Mouse (Mus musculus): ENCODE measurements around the gene Ddx43.
A peak's percentile ranks its signal among the peaks of the same experiment; 100 is the strongest.
"Not testable (repeated sequence)": the region's sequence is repeated elsewhere in the genome, so short reads cannot be mapped to it uniquely, and the experiment has no call there.

The Ddx43 gene

GRCm38 (mm10) chr9:78395630-78396351 is at the start of gene Ddx43:
Ddx43 (plus strand) TSS chr9:78395777.
- peak; percentile 2 to 3 for DNase-seq (ENCODE audit: low spot score in 2 of 2)

- DNase-seq (ENCODE audit: low spot score in 2 of 2) = no peak
These were observed 48.6 kb upstream of the Ddx43 start for GRCm38 (mm10) chr9:78347004-78347403.

- DNase-seq (ENCODE audit: low spot score in 2 of 2) = peak; percentile 19 to 28
These were observed 47.2 kb upstream of the Ddx43 start for GRCm38 (mm10) chr9:78348206-78349004.

- DNase-seq (ENCODE audit: low spot score in 2 of 2) = not testable (repeated sequence)
These were observed 46.4 kb upstream of the Ddx43 start for GRCm38 (mm10) chr9:78349141-78349540.

DNA sequence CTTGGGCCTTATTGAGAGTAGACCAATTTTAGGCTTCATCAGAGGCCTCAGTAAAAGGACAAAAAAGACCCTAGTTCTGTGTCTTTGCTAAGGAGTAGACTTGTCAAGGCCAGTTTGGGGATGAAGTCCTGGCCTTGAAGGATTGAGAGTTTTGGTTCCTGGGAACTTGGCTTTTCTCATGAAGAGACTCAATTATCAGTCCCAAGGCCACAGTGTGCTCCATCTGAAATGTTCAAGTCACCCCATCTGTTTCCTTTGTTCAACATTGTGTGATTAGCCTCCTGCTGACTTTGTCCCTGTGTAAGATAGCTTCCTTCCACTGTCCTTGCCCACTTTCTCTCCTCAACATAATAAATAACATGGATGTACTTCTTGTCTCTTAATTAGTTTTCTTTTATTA is 45.6 kb upstream of the Ddx43 start:
- DNase-seq (ENCODE audit: low spot score in 2 of 2) = not testable (repeated sequence)

GRCm38 (mm10) chr9:78351504-78352220 is 43.9 kb upstream of the Ddx43 start:
- no peak for DNase-seq (ENCODE audit: low spot score in 2 of 2)

GRCm38 (mm10) chr9:78354665-78355578 is 40.7 kb upstream of the Ddx43 start:
- DNase-seq (ENCODE audit: low spot score in 2 of 2) = peak in 1 of 2 experiments; percentile 1

DNA sequence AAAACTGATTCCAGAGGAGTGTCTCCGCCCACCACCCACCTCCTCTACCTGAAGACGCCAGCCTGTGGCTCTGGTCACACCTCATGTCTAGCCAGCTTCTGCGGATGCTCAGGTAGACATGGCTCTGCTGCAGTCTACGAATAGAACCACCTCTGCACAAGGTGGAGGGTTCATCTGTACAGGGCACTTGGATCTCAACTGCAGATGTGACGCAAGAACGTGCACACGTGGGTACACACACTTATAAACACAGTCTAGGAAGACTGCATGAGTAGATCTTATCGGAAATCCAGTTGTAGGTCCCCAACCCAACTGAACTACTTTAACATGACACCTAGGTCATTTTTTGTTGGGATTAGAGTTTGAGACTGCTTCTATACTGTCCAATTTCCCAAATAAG is 40.0 kb upstream of the Ddx43 start, which contains the start of gene Gsta2:
TSS of gene Gsta2 (minus strand) at position 178 of the 400 bp plus-strand sequence.
- no peak for DNase-seq (ENCODE audit: low spot score in 2 of 2)

- peak; percentile 9 to 30 for DNase-seq (ENCODE audit: low spot score in 2 of 2)
These were observed 37.5 kb upstream of the Ddx43 start for GRCm38 (mm10) chr9:78358053-78358452.

DNA sequence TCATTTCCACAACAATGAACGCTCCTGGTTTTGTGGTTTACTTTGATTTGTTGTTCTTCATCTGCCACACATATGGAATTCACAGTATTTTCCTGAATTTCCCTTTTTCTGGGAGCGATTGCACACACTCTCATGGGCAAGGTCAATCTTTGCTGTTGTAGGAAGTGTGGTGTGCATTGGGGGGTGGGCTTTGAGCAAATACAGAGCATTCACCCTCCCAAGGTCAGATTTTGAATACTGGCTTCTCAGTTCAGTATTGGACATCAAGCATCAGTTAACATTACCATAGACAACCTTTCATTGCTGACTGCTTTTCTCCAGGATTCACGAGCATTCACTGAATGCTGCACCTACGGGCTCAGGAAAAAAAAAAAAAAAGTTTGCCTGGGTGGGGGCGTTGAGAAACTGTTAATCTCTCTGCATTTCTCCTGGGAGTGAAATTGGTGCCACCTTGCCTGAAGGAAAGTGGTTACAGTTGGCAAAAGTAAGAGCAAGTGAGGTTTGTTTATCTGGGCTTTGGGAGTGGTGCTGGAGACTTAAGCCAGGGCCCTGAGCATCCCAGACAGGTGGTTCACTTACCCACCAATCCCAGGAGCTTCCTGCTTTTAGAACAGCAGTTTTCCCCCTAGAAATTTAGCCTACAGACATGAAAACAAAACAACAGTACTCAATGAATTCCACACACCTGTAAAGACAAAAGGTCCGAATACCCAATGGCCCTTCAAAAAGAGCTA is 35.7 kb upstream of the Ddx43 start:
- no peak for DNase-seq (ENCODE audit: low spot score in 2 of 2)

DNA sequence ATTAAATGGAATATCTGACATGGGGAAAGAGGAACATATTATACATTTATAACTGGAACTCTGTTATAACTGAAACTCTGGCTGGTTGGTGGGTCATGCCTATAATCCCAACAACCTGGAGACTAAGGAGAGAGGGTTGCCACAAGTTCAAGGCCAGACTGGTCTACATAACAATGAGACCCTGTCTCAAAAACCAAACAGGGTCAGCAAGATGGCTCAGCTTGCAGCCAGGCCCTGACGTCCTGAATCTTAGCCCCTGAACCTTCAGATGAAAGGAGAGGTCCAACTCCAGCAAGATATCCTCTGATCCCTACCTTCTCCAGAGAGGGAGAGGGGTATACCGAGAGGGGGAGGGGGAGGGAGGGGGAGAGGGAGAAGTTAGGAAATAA is 35.1 kb upstream of the Ddx43 start:
- DNase-seq (ENCODE audit: low spot score in 2 of 2) = no peak

DNA sequence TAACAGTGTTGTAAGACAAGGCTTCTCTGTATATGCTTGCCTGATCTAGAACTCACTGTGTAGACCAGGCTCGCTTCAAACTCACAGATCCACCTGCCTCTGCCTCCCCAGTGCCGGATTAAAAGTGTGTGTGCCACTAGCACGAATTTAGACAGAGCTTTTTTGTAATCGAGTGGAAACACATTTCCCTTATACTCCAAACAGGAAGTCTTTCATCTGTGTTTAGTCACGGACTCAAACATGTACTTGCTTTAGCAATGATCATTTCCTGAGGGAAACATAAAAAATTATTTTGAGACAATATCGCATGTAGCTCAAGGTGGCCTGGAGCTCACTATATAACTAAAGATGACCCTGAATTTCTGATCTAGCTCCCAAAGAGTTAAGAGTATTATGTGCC is 32.2 kb upstream of the Ddx43 start:
- no peak for DNase-seq (ENCODE audit: low spot score in 2 of 2)

DNA sequence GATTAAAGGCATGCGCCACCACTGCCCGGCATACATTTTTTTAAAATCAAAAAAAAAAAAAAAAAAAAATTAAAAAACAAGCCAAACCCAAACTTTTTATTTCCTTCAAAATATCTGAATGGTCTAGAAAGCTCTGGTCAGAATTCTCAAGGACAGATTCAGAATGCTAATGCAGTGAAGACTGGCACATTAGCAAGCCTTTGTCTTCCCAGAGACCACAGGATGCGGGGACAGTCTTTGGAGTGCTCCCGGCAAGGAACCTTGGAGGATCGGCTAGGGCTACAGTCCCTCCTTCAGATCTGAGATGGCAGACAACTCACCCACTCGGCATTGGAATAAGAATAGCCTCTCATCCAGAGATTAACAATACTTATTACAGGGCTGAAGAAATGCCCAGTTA is 30.9 kb upstream of the Ddx43 start:
- DNase-seq (ENCODE audit: low spot score in 2 of 2) = no peak

GRCm38 (mm10) chr9:78365850-78366544 is 29.6 kb upstream of the Ddx43 start:
- no peak for DNase-seq (ENCODE audit: low spot score in 2 of 2)

- not testable (repeated sequence) for DNase-seq (ENCODE audit: low spot score in 2 of 2)
These were observed 27.6 kb upstream of the Ddx43 start, which contains the start of gene Dppa5a for GRCm38 (mm10) chr9:78367959-78368358. Dppa5a (minus strand) TSS chr9:78368177.

GRCm38 (mm10) chr9:78368671-78369293 is 26.8 kb upstream of the Ddx43 start:
- DNase-seq (ENCODE audit: low spot score in 2 of 2) = no peak

GRCm38 (mm10) chr9:78369349-78369748 is 26.2 kb upstream of the Ddx43 start:
- no peak for DNase-seq (ENCODE audit: low spot score in 2 of 2)

DNA sequence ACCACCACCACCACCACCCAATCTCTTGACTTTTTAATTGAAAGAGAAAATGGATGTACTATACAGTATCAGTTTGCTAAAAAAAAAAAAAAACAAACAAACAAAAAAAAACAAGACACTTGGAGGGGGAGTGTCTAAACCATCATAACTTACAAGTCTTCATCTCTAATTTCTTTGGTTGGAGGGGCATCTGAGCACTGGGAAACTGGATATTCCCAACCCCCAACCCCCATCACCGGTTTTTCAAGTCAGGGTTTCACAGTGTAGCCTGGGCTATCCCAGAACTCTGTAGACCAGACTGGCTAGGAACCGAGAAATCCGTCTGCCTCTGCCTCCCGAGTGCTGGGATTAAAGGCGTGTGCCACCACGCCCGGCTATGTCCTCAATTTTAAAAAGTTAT is 25.8 kb upstream of the Ddx43 start:
- DNase-seq (ENCODE audit: low spot score in 2 of 2) = no peak

- no peak for DNase-seq (ENCODE audit: low spot score in 2 of 2)
These were observed 24.1 kb upstream of the Ddx43 start for GRCm38 (mm10) chr9:78371441-78371840.

Data from heart, adult 9 months (tissue).